Mouse (Mus musculus): ENCODE measurements at regions not wholly inside any gene's neighbourhood (a gene's known extent, or its start where the extent isn't known, plus 50 kb on each side); places are given as distances from the start of the nearest gene placed in this dataset.

DNA sequence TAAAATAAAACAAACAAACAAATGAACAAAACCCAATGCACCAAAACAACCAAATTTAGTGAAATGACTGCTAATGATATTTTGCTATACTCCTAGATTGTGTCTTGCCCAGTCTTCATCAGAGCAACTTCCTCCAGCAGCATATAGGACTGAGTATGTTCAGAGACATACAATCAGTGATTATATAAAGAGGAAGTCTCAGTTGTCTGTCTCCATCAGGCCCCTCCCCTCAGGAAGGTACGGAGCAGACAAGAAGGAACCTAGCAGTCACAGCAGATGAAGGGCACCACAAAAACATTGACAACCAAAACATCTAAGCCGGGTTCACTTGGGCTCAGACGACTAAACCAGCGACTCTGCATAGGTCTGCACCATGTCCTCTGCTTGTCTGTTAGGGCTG lies 930.7 kb upstream of the Fbxo33 start:
- TF ChIP-seq CTCF (IDR thresholded peaks at IDR 0.05; ENCODE audit: low read depth, low read length) (no peak), POLR2A (IDR thresholded peaks at IDR 0.05; ENCODE audit: borderline replicate concordance, low read depth, low read length) (no peak)
